Mouse (Mus musculus): ENCODE results near the gene Tmem131l.

Tmem131l gene

DNA sequence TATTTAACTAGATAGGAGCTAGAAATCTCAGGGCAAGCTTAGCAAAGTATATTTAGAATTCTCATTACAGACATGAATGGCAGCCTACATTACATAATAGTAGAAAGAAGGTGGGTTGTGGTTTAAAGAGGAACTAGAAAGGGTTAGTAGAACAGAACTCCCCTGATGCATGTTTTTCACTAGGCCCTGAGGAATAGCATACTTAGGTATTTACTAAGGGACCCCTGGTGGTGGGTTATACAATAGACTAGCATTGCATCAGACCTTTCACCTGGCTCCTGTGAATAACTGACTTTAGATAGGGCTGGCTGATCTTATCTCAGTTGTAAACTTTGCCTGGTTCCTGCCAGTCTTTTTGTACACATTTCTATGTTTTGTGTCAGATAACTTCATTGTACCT is 172.9 kb downstream of the Tmem131l start:
- CTCF ChIA-PET, result interaction anchor here (0.6 kb wide), 1 partner anchor 621 kb away, joined by 5 read pairs; no protein-coding TSS in a partner anchor

DNA sequence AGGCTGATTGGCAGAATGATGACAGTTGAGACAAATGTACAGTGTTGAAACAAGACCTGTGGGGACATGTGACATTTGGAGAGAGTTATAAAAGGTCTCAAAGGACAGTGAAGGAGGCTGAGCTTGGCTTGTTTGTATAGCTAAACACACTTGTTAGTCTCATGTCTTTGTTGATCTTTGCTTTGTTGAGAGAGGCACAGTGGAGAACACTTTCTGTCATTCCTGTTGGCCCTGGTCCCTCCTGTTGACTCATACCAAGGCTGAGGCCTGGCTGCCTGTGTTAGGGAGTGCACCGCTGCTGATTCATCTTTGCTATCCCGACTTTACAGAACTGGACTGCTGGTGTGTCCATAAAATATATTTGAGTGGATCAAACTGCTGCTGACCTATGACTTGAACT is 174.8 kb downstream of the Tmem131l start:
- CTCF ChIA-PET, result no interaction called here

DNA sequence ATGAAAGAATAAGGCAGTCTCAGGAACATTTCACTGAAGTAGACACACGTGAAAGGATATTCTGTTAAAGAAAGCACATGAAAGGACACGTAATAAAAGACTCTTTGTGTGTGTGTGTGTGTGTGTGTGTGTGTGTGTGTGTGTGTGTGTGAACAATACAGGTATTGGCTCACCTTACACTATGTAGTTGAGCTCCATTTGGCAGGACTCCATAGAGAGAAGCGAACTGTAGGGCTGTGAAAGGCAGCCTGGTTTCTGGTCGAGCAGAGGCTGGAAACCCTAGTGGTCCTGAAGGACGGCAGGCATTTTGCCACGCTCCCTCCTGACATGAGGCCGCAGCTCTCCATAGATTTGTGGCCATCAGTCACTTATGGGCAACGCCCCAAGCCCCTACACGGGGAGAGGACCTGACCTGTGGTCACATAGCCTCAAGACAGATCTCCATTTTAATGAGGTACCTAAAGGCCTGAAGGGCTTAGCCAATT is 175.9 kb downstream of the Tmem131l start:
- CTCF ChIA-PET, result interaction anchor here (0.7 kb wide), 1 partner anchor 155 kb away, joined by 3 read pairs; no protein-coding TSS in a partner anchor

DNA sequence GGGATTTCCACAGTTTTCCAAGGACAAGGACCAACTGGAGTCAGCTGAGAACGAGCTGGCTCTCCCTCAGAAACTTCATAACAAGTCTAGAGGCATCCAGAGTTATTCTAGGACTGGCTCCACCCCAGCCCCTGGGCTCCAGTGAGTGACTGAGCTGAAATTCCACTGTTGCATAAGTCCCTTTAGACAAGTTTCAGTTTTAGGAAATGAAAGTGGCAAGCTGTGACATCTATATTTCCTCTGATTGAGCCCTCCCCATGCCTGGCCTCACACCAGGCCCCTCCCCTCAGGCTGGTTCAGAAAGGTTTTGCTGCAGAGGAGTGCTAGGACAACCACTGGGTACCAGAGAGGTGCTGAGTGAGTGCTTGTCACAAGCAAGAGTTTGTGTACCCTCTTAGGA is 177.0 kb downstream of the Tmem131l start:
- CTCF ChIA-PET, result interaction anchor here (0.7 kb wide), 1 partner anchor 768 kb away, joined by 3 read pairs; no protein-coding TSS in a partner anchor

DNA sequence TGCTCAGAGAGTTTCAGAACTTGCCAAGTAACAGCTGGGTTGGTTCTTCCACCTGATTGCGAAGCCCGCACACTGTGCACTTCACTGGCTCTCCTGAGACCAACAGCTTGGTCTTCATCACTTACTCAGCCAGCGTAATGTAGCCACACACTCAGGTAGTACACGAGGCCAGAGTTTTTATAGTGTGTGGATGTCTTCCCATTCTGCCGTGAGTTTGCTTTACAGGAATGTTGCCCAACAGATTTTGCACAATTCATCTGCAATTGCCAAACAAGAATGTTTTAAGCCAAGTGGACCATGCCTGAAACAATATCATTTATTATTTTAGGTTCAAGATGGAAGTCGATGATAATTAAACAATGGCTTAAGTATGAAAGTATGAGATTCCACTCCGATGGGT is 180.4 kb downstream of the Tmem131l start:
- CTCF ChIA-PET, result no interaction called here

DNA sequence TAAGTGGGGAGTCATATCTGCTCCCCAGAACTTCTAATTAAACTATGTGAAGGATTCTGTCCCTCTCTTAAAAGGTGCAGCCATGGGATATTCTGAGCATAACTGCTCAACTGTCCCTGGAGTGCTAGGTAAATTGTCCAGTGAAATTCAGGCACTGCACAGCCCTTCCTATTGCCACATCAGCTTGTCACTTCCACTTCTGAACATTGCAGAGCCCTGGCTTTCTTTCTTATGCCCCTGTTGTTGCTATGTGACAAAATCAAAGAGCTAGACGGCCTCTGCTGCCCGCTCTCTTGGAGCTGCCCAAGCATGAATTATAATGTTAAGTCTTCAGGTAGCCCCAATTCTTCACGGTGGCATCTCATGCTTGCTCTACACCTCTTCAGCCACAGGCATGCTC is 180.9 kb downstream of the Tmem131l start:
- CTCF ChIA-PET, result no interaction called here

DNA sequence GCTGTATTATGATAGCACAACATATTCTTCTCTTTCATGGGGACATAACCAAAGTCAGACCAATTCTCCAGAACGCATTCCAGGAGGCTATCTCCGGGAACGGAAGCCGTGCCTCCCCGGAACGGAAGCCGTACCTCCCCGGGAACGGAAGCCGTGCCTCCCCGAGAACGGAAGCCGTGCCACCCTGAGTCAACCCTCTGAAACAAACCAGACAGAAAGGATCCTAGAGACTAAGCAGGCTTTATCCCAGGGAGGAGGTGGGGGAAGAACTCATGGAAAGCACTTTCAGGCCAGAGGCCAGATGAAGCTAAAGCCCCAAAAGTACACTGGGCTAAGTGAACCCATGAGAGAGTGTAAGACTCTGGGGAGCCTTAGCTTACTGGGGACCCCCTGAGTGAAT is 182.4 kb downstream of the Tmem131l start:
- CTCF ChIA-PET, result no interaction called here

DNA sequence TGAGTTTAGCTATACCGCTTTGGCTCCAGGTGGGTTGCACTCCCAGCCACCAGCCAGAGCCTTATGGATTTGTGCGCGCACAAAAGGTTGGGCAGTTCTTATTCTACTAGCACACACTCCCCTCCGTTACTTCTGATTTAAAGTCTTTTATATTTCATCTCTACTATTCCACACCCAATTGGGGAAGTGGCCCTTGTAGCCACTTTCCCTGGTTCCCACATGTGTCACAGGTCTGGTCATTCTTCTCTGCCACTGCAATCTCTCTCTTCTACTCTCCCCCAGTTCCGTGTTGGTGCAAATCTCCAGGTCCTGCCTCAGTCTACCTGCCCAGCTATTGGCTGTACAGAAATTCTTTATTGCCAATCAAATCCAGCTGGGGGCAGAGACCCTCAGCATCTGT is 184.3 kb downstream of the Tmem131l start:
- CTCF ChIA-PET, result no interaction called here

DNA sequence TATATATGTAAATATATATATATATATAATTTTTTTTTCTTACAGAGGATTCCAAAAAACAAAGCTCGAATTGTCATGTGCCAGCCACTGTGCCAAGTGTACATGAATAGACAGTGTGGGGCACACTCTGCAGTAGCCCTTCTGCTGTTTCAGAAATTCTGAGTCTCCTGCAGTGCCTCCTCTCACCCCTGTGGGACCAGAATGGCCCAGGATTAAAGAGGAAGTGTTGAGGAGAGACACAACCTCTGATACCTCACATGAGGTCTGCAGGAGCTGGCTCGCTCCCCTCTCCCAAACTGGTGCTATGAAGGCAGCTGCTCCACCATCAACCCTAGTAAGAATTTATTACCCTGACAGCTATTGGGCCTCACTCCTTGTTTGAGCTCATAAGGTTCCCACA is 190.6 kb downstream of the Tmem131l start:
- CTCF ChIA-PET, result no interaction called here

Measured in spleen, embryonic (tissue).